Mouse (Mus musculus) kidney, postnatal 14 days (tissue): Measurements from ENCODE around the gene Plppr1.
"Not testable (repeated sequence)": the region's sequence is repeated elsewhere in the genome, so short reads cannot be mapped to it uniquely, and the experiment has no call there.

Source experiments
- DNase-seq: peaks from one replicate; pipeline ENCODE4 v3.0.0; 2022; ENCODE audit warnings: mixed read lengths

Gene Plppr1

DNA sequence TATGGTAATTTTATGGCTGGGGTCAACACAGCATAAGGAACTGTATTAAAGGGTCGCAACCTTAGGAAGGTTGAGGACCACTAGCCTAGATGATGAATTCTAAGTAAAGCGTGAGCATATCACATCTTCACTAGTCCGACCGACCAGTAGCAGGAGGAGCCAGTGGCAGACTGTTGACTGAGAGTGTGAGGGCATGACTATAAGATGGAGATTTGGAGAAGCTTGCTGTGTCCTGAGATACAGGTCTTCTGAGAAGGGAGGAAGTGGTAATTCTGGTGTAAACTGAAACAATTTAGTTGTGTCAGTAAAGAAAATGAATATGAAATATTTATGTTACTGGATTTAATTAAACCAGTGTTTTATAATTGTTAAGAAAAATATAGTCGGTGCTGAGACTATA is 180.4 kb downstream of the Plppr1 start:
- DNase-seq: no peak

GRCm38 (mm10) chr4:49244791-49245190 is 185.7 kb downstream of the Plppr1 start:
- DNase-seq: peak; percentile 29

DNA sequence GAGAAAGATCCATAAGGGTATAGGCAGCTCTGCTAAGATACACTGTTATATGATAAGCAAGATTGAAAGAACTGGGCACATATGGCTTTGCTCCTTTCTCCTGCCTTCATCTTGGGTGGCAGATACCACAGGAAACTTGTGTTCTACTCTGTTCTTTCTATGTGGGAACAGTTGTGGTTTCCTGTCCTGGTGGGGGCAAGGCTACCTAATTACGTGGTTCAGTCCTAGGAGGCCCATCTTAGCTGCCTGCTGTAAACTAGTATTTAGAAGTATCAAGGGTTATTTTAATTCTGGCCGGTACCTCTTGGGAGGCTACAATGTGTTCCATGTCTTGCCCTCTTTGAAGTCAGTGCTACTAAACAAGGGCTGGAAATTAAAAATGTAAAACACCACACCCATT is 186.2 kb downstream of the Plppr1 start:
- no peak for DNase-seq

DNA sequence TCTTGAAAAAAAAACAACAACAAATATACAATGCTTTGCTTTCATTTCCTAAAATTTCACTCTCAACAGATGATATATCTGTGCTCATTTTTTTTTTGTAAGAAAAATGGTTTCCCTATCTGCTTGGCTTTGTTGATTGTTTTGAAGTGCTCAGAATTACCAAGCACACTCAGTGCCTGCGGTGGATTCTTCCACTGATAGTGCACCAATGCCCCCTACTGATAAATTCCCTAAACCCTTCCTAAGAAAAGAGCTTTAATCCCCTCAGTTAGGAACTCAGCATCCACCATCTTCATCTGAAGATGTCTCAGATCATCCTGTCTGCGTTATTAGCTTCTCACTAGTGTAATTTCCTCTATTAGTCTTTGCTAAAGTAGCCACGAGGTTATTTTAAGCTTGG is 192.2 kb downstream of the Plppr1 start:
- DNase-seq: peak; percentile 20

- DNase-seq: no peak
These were observed 193.1 kb downstream of the Plppr1 start for GRCm38 (mm10) chr4:49252169-49252568.

DNA sequence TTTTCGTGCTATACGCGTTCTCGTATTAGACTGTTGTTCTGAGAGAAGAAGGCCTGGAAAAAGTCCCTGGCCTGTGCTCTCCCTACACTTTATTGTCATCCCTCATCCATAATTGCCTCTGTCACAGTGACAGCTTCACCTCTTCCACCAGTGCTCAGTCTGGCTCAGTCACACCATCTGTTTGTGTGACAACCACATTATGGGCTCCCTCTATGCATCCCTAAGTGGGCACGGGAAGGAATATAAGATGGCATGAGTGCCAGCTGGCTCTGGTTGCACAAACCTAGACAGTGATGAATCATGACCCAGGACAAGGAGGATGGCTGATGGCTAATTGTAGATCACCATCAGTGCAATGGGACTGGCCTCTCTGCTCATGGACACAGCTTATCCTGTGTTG is 219.4 kb downstream of the Plppr1 start:
- DNase-seq: no peak

DNA sequence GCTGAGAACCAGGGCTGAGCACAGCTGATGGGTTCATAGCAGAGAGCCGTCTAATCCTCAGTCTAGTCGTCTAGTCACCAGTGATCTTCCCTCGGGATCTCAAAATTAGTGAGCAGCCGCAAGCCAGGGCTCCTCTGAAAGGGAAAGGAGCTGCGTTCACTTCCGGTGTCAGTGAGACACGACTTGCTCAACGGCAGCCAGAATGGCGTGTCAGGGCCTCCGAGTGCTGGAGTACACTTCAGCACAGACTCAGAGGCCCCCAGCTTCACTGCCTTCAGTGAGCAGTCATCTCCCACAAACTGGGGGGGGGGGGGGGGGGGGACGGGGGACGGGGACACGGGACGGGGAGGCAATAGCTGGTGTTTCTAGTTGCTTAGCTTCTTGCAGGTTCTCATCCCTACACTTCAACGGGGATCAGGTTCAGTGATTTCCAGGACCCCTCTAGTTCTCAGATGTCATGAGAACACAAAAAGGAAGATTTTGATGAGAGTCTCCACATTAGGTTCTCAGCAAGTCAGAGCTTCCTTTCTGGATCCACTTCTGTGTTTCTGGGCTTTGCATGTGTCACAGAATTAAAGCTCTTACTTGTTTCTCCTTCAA is 225.7 kb downstream of the Plppr1 start:
- no peak for DNase-seq

DNA sequence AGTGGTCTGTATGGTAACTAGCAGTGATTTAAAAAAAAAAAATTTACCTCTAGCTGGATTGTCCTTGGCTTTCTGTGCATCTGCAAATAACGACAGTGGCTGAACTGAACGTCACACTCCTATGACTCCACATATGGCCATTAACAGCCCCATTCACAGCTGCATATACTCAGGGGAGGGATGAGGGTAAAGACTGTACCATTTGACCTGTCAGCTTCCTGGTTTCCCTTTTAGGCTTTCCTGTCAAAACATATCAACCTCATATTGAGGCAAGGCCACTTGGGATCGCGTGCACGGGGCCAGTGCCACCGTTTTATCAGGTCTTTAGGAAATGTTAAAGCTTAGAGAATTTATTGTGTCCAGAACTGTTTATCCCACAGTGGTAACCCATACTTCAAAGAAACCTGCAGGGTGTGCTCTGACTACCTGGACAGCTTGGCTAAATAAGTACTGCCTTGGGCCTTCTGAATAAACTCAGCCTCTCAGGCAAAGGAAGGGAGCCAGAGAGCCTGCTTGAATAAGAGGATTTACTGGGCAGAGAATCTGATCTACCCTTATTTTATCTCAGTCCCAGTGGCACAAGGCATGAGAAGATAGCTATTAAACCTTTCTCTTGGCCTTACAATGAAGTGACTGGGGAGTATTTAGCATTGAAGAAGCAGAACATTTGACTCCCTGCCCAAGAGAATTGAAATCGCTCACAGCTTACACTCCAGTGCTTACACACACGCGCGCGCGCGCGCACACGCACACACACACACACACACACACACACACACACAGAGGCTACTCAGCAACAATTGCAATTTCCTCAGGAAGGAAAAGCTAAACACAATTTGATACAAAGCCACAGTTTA is 226.5 kb downstream of the Plppr1 start:
- peak; percentile 11 for DNase-seq

DNA sequence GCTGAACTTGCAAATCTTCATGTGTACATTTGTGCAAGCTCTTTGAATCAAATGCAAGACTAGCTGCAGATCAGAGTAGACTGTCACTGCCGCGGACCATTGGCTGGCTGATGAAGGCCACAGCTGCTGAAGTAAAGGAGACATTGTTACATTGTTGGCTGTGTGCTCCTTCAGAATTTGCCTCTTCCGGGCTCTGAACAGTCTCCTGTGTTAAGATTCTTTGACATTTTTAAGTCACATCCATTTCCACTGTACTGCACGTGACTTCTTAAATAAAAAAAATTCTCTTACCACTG is 227.1 kb downstream of the Plppr1 start:
- no peak for DNase-seq

- no peak for DNase-seq
These were observed 237.4 kb downstream of the Plppr1 start for GRCm38 (mm10) chr4:49296434-49296833.

GRCm38 (mm10) chr4:49299576-49299975 is 240.5 kb downstream of the Plppr1 start:
- DNase-seq: no peak

DNA sequence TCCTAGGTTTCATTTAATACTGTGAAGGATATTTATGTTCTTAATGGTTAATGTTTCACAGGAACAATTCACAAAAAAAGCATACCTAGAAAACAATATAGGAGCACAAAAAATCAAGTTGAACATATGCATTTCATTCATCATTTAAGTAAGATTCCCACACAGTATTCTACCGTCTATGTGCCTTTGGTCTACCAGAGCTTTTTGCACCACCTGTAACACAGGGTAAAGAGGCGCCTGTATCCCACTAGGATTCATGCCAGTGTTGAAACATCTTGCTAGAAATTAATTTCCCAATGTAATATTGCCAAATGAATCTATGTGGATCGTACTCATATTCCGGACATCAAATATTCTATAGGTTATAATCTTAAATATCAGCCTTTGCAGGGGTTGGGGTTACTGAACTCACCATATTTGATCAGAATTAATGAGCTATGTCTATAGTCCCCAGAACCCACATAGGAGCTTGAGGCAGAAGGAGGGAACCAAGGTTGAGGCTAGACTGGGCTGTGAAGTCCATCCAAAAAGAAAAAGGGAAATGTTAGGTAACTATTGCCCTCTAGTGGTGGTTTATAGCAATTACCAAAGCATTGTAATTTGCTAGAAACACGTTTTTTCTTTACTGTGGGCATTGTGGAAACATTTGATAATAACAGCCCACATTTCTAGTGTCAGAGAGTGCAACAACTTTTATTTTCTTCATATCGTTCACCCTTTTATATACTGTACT is 263.0 kb downstream of the Plppr1 start:
- DNase-seq: no peak

GRCm38 (mm10) chr4:49337949-49338348 is 278.9 kb downstream of the Plppr1 start:
- DNase-seq: not testable (repeated sequence)

DNA sequence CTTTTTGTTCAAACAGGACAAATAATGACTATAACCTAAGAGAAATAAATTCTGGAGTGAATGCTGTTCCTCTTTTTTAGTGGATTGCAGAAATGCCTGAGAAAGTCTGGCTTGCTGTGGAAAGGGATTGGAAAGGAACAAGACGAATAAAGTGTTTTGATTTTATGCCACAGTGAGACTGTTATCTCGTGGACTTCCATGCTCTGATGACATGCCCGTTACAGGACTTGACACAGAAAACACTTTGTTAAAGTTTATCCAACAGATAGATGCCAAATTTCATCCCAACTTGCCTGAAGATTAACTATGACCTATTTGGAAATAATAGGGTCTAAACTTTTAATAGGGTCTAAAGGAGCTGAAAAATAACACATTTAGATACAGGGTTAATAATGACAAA is 281.0 kb downstream of the Plppr1 start:
- DNase-seq: peak; percentile 14

DNA sequence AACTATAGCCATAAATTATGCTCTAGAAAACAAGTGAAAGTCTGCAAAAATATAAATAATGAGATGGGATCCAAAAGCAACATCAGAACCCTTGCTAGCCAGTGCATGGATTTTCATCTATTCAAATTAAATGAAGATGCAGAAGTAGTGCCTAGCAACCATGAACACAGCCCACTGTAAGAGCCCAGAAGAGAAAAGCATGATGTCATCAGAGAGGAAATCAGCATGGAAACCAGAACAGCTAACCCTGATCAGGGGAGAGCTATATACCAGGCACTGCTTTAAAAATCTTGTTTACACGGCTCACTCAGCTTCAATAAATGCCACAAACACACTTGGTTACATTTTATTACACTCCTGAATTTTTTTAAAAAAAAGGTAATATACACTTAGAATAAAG is 288.9 kb downstream of the Plppr1 start:
- not testable (repeated sequence) for DNase-seq

DNA sequence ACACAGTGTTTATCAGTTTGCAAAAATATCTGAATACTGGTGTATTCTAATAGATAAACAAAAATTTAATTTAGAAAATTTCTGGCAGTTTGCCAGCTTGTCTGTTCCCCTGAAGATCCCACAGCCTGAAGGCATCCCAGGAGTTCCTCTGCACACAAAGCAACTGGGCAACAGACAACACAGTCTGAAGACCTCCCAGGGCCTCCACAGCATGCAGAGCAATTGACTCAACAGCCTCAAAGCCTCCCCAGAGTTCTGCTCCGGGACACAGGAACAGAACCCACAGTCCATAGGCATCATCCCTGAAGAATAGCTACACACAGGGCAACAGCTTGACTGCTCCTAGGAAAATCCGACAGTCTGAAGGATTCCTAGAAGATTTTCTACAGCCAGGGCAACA is 289.6 kb downstream of the Plppr1 start:
- no peak for DNase-seq

GRCm38 (mm10) chr4:49350470-49350869 is 291.4 kb downstream of the Plppr1 start:
- DNase-seq: no peak

- DNase-seq: no peak
These were observed 298.0 kb downstream of the Plppr1 start for GRCm38 (mm10) chr4:49357097-49357496.

- not testable (repeated sequence) for DNase-seq
These were observed 309.0 kb downstream of the Plppr1 start for GRCm38 (mm10) chr4:49368046-49368445.

DNA sequence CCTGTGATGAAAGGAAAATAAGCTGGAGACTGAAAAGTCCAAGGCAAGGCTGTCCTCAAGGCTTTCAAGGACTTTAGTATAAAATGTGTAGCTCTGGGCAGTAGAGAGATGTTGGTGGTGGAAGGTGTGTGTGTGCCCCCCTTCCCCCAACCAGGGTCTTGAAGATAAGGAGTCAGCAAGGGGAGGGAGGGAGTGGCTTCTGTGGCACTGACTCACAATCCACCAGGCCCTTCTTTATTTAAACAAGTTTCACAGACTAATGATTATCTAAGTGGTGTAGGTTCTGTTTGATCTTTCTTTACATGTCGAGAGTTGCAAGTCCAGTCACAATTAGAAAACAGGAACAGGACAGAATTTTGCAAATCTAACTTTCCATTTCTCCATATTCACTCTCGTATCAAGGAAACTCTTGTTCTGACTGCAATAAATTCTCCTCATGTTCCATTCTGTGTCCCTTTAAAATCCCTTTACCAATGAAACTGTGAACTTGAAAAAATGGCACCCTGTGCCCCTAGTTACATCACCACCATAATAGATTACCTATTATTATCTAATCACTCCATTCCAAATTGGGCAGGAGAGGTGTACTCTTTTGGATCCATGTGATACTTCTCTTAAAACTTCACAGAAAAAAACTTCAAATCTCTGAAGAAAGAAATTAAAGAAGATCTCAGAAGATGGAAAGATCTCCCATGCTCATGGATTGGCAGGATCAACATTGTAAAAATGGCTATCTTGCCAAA is 324.7 kb downstream of the Plppr1 start:
- DNase-seq: not testable (repeated sequence)

DNA sequence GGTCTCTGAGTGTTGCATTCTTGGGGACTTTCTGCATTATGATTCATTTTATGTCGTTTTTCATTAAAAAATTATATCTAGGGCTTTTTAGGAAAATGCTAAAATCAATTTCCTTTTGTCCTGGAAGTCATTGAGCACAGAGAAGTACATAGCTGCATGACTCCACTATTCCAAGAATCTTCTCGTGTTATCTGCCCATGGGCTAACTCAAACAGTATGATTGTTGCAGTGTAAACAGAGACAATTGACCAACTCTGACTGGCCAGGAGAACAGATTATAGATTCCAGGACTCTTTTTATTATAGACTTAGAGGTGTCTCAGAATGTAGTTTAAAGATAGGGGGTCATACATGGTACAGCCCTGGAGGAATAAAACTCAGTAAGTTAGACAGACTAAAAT is 327.8 kb downstream of the Plppr1 start:
- no peak for DNase-seq
